Mouse (Mus musculus): ENCODE data around the gene Fam166a. TPM values are rescaled to one million over a fixed set of nuclear protein-coding genes. Genes with fewer than 3 reads are reported as not detected.

Fam166a gene
- total RNA-seq, 2 experiments from 2014 or later: not detected

DNA sequence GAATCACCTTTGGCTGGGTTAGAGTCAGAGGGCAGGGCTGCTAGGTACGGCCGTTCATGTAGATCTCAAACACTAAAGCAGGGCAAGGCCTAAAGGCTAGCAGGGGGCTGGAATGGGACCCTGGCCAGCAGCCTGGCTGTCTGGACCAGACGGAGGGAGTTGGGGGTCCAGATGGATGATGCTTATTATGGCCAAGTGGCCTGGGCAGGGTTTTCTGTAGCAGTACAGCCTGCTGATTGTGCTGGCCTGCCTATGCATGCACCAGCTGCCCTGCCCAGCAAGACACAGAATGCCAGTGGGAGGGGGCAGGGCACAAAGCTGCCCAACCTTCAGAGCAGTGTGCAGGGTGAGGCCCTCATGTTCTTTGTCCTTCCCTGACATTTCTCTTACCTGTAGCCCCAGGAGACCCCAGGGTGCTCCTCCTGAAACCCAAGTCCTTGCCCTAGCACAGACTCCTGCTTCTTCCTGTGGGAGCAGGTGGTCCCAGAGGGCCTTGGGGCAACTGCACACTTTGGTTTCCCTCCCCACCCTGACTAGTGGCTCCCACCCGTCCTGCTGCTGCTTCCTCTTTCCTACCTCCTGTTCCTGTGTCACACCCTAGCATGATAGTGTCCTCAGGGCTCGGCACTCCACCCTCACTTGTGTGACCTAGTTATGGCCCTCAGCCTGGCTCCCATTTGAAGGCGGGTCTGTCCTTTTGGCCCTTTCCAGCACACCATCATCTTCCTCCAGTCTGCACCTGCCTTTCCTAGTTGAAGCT is 47.5 kb downstream of the Fam166a start:
- peak; percentile 55 for ATAC-seq (replicated peaks; ENCODE audit: poor library complexity, severe bottlenecking)

DNA sequence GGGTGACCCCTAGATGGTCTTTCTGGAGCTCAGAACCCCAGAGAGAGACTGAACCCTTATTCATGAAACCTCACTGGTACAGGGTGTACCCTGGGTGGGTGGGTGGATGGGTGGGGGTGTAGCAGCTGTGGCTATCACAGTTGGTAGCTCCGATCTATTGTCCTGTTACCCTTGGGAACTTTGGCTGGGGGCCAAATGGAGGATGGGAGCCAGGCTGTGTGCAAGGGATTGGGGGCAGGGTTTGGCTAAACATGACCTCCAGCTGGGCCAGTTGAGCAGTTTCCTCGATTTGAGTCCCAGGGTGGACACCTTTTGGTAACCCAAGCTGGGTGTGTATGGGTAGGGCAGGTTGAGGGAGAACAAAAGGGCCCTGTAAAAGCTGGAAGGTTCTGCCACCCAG is 48.2 kb downstream of the Fam166a start:
- ATAC-seq (replicated peaks; ENCODE audit: poor library complexity, severe bottlenecking): no peak

GRCm38 (mm10) chr2:25267241-25267640 is 48.7 kb downstream of the Fam166a start:
- ATAC-seq (replicated peaks; ENCODE audit: poor library complexity, severe bottlenecking): no peak

- ATAC-seq (replicated peaks; ENCODE audit: poor library complexity, severe bottlenecking): no peak
Measured at GRCm38 (mm10) chr2:25267746-25268309, 49.3 kb downstream of the Fam166a start.

Other genes with a start within 250 kb of the Fam166a start
Only the 30 nearest of the 32 such genes appear.
- 18.6 and 19.2 TPM in 2 replicates for gene Nsmf, start 164.4 kb upstream of the Fam166a start, total RNA-seq (2014; fragmentation: Nextera tagmentation)
- gene Nsmf, start 164.4 kb upstream of the Fam166a start, total RNA-seq (2017): 4.2 and 22.6 TPM in 2 replicates
- not detected in 2 replicates for gene Entpd8, start 138.4 kb upstream of the Fam166a start, total RNA-seq (2014; fragmentation: Nextera tagmentation)
- gene Entpd8, start 138.4 kb upstream of the Fam166a start, total RNA-seq (2017): not detected in 2 replicates
- 1.3 TPM in 1 of 2 replicates, not detected in the other for gene Noxa1, start 123.6 kb upstream of the Fam166a start, total RNA-seq (2014; fragmentation: Nextera tagmentation)
- not detected in 2 replicates for gene Noxa1, start 123.6 kb upstream of the Fam166a start, total RNA-seq (2017)
- gene Nrarp, start 38.0 kb upstream of the Fam166a start, total RNA-seq (2014; fragmentation: Nextera tagmentation): 0.62 TPM in 1 of 2 replicates, not detected in the other
- 0.39 and 0.72 TPM in 2 replicates for gene Nrarp, start 38.0 kb upstream of the Fam166a start, total RNA-seq (2017)
- gene Tor4a, start 21.9 kb upstream of the Fam166a start, total RNA-seq (2014; fragmentation: Nextera tagmentation): 14.6 and 20.2 TPM in 2 replicates
- 14.7 and 16.4 TPM in 2 replicates for gene Tor4a, start 21.9 kb upstream of the Fam166a start, total RNA-seq (2017)
- 58.5 and 79.5 TPM in 2 replicates for gene Nelfb, start 7.3 kb upstream of the Fam166a start, total RNA-seq (2014; fragmentation: Nextera tagmentation)
- gene Nelfb, start 7.3 kb upstream of the Fam166a start, total RNA-seq (2017): 33.7 and 81.1 TPM in 2 replicates
- not detected in 2 replicates for gene Stpg3, start 4.1 kb upstream of the Fam166a start, total RNA-seq (2014; fragmentation: Nextera tagmentation)
- gene Stpg3, start 4.1 kb upstream of the Fam166a start, total RNA-seq (2017): not detected in 2 replicates
- 180 and 327 TPM in 2 replicates for gene Tubb4b, start 6.0 kb downstream of the Fam166a start, total RNA-seq (2014; fragmentation: Nextera tagmentation)
- 560 and 623 TPM in 2 replicates for gene Tubb4b, start 6.0 kb downstream of the Fam166a start, total RNA-seq (2017)
- not detected in 2 replicates for gene Slc34a3, start 15.6 kb downstream of the Fam166a start, total RNA-seq (2014; fragmentation: Nextera tagmentation)
- gene Slc34a3, start 15.6 kb downstream of the Fam166a start, total RNA-seq (2017): not detected in 2 replicates
- not detected in 2 replicates for gene Rnf224, start 18.0 kb downstream of the Fam166a start, total RNA-seq (2014; fragmentation: Nextera tagmentation)
- not detected in 2 replicates for gene Rnf224, start 18.0 kb downstream of the Fam166a start, total RNA-seq (2017)
- gene Rnf208, start 23.5 kb downstream of the Fam166a start, total RNA-seq (2014; fragmentation: Nextera tagmentation): 0.58 TPM in 1 of 2 replicates, not detected in the other
- not detected in 2 replicates for gene Rnf208, start 23.5 kb downstream of the Fam166a start, total RNA-seq (2017)
- not detected in 2 replicates for gene Cysrt1, start 23.7 kb downstream of the Fam166a start, total RNA-seq (2014; fragmentation: Nextera tagmentation)
- not detected in 2 replicates for gene Cysrt1, start 23.7 kb downstream of the Fam166a start, total RNA-seq (2017)
- 5.2 and 16.1 TPM in 2 replicates for gene AL732309.1, start 28.1 kb downstream of the Fam166a start, total RNA-seq (2014; fragmentation: Nextera tagmentation)
- gene AL732309.1, start 28.1 kb downstream of the Fam166a start, total RNA-seq (2017): 5.6 and 7.4 TPM in 2 replicates
- gene Tmem203, start 36.7 kb downstream of the Fam166a start, total RNA-seq (2014; fragmentation: Nextera tagmentation): 6.7 and 17.4 TPM in 2 replicates
- gene Tmem203, start 36.7 kb downstream of the Fam166a start, total RNA-seq (2017): 6.1 and 11.2 TPM in 2 replicates
- 15.0 and 17.2 TPM in 2 replicates for gene Tprn, start 43.9 kb downstream of the Fam166a start, total RNA-seq (2014; fragmentation: Nextera tagmentation)
- 7.1 and 8.7 TPM in 2 replicates for gene Tprn, start 43.9 kb downstream of the Fam166a start, total RNA-seq (2017)
- gene Ssna1, start 53.7 kb downstream of the Fam166a start, total RNA-seq (2014; fragmentation: Nextera tagmentation): 120 TPM in 2 replicates
- 52.7 and 84.1 TPM in 2 replicates for gene Ssna1, start 53.7 kb downstream of the Fam166a start, total RNA-seq (2017)
- 34.7 and 46.0 TPM in 2 replicates for gene Anapc2, start 53.7 kb downstream of the Fam166a start, total RNA-seq (2014; fragmentation: Nextera tagmentation)
- 17.8 and 35.7 TPM in 2 replicates for gene Anapc2, start 53.7 kb downstream of the Fam166a start, total RNA-seq (2017)
- gene Tmem210, start 69.4 kb downstream of the Fam166a start, total RNA-seq (2014; fragmentation: Nextera tagmentation): not detected in 2 replicates
- not detected in 2 replicates for gene Tmem210, start 69.4 kb downstream of the Fam166a start, total RNA-seq (2017)
- gene Lrrc26, start 71.2 kb downstream of the Fam166a start, total RNA-seq (2014; fragmentation: Nextera tagmentation): not detected in 2 replicates
- not detected in 2 replicates for gene Lrrc26, start 71.2 kb downstream of the Fam166a start, total RNA-seq (2017)
- gene Grin1, start 100.4 kb downstream of the Fam166a start, total RNA-seq (2014; fragmentation: Nextera tagmentation): not detected in 2 replicates
- gene Grin1, start 100.4 kb downstream of the Fam166a start, total RNA-seq (2017): not detected in 2 replicates
- 36.5 and 37.2 TPM in 2 replicates for gene Man1b1, start 113.6 kb downstream of the Fam166a start, total RNA-seq (2014; fragmentation: Nextera tagmentation)
- 34.1 and 38.6 TPM in 2 replicates for gene Man1b1, start 113.6 kb downstream of the Fam166a start, total RNA-seq (2017)
- 15.2 and 34.8 TPM in 2 replicates for gene Dpp7, start 137.6 kb downstream of the Fam166a start, total RNA-seq (2014; fragmentation: Nextera tagmentation)
- 11.9 and 16.9 TPM in 2 replicates for gene Dpp7, start 137.6 kb downstream of the Fam166a start, total RNA-seq (2017)
- gene Uap1l1, start 146.9 kb downstream of the Fam166a start, total RNA-seq (2014; fragmentation: Nextera tagmentation): 55.6 and 58.1 TPM in 2 replicates
- gene Uap1l1, start 146.9 kb downstream of the Fam166a start, total RNA-seq (2017): 13.8 and 18.4 TPM in 2 replicates
- gene Sapcd2, start 153.6 kb downstream of the Fam166a start, total RNA-seq (2014; fragmentation: Nextera tagmentation): 4.5 and 17.1 TPM in 2 replicates
- gene Sapcd2, start 153.6 kb downstream of the Fam166a start, total RNA-seq (2017): 7.8 and 17.3 TPM in 2 replicates
- gene Entpd2, start 177.1 kb downstream of the Fam166a start, total RNA-seq (2014; fragmentation: Nextera tagmentation): not detected in 2 replicates
- not detected in 2 replicates for gene Entpd2, start 177.1 kb downstream of the Fam166a start, total RNA-seq (2017)
- gene Npdc1, start 180.6 kb downstream of the Fam166a start, total RNA-seq (2014; fragmentation: Nextera tagmentation): not detected in 2 replicates
- gene Npdc1, start 180.6 kb downstream of the Fam166a start, total RNA-seq (2017): not detected in 2 replicates
- 34.5 and 38.8 TPM in 2 replicates for gene Fut7, start 204.5 kb downstream of the Fam166a start, total RNA-seq (2014; fragmentation: Nextera tagmentation)
- gene Fut7, start 204.5 kb downstream of the Fam166a start, total RNA-seq (2017): 24.8 and 27.3 TPM in 2 replicates
- gene Abca2, start 210.0 kb downstream of the Fam166a start, total RNA-seq (2014; fragmentation: Nextera tagmentation): 54.8 and 56.4 TPM in 2 replicates
- gene Abca2, start 210.0 kb downstream of the Fam166a start, total RNA-seq (2017): 21.0 and 23.1 TPM in 2 replicates
- not detected in 2 replicates for gene Clic3, start 238.1 kb downstream of the Fam166a start, total RNA-seq (2014; fragmentation: Nextera tagmentation)
- gene Clic3, start 238.1 kb downstream of the Fam166a start, total RNA-seq (2017): 1.4 TPM in 1 of 2 replicates, not detected in the other
- gene Paxx, start 242.3 kb downstream of the Fam166a start, total RNA-seq (2014; fragmentation: Nextera tagmentation): 29.1 and 39.4 TPM in 2 replicates
- gene Paxx, start 242.3 kb downstream of the Fam166a start, total RNA-seq (2017): 20.2 and 32.5 TPM in 2 replicates